In genomic region chr5:30240552-30240951, GRCm38 (mm10) we compare ENCODE assay signal across 20 mouse cellular contexts. TPM values are rescaled to one million over a fixed set of nuclear protein-coding genes. Genes with fewer than 3 reads are reported as not detected.
DNase-seq lines count a peak whose midpoint lies in the region; ATAC-seq and TF ChIP-seq lines count a peak whose summit lies in the region.
"Had no signal": no experiment of that assay in that cellular context is flagged by ENCODE, and none has a peak within 500 bp of the region (broad histone marks: within the 10 kb centered on the region; RNA-seq: fewer than 3 reads in every experiment).

No protein-coding gene starts in this region.

- H3K4me1 ChIP-seq in lung, postnatal 0 days (ENCODE audit: insufficient read depth, low read depth, low read length), result no peaks in the 10 kb centered on the region
- H3K4me1 ChIP-seq in liver, embryonic 15.5 days (replicated peaks), result peaks cover 63% of the 10 kb centered on the region
- peaks cover 21% of the 10 kb centered on the region for H3K4me1 ChIP-seq in stomach, embryonic 16.5 days (ENCODE audit: control insufficient read depth, insufficient read depth, low read length)
- peaks cover 32% of the 10 kb centered on the region for H3K4me1 ChIP-seq in heart, embryonic 11.5 days (ENCODE audit: control insufficient read depth, insufficient read depth, low read length)
- H3K4me1 ChIP-seq in forebrain, embryonic 11.5 days (replicated peaks; ENCODE audit: control insufficient read depth, insufficient read depth, low read length), result no peaks in the 10 kb centered on the region

- H3K9ac ChIP-seq in lung, postnatal 0 days (replicated peaks; ENCODE audit: low read depth), result no peak overlapping the region
- no peak overlapping the region for H3K9ac ChIP-seq in liver, embryonic 15.5 days
- H3K9ac ChIP-seq in stomach, embryonic 16.5 days (ENCODE audit: low read length), result no peak overlapping the region
- no peak overlapping the region for H3K9ac ChIP-seq in heart, embryonic 11.5 days (ENCODE audit: low read depth, low read length)
- H3K9ac ChIP-seq in forebrain, embryonic 11.5 days (ENCODE audit: low read length), result no peak overlapping the region
- H3K9ac ChIP-seq: forebrain, embryonic 15.5 days; kidney, embryonic 15.5 days; limb, embryonic 13.5 days; neural tube, embryonic 12.5 days had no signal

- 68% methylated on average over 7 of the region's 7 CpGs for WGBS in lung, postnatal 0 days
- WGBS in liver, embryonic 15.5 days (ENCODE audit: insufficient replicate concordance), result 43% methylated on average over 7 of the region's 7 CpGs
- WGBS in stomach, embryonic 16.5 days, result 73% methylated on average over 7 of the region's 7 CpGs
- WGBS in heart, embryonic 11.5 days (ENCODE audit: insufficient replicate concordance), result 85% methylated on average over 7 of the region's 7 CpGs
- WGBS in forebrain, embryonic 11.5 days, result 94% methylated on average over 7 of the region's 7 CpGs

- ATAC-seq in lung, postnatal 0 days, result no peak
- peak; percentile 82 for ATAC-seq in activated CD4-positive, CD25-positive, alpha-beta regulatory T cell, adult 4 months
- no peak for ATAC-seq in liver, embryonic 15.5 days (ENCODE audit: insufficient read depth)
- no peak for ATAC-seq in stomach, embryonic 16.5 days (ENCODE audit: insufficient read depth, low FRiP score)
- ATAC-seq in heart, embryonic 11.5 days (replicated peaks; ENCODE audit: insufficient number of reproducible peaks, low FRiP score, low TSS enrichment), result no peak
- ATAC-seq in forebrain, embryonic 11.5 days (replicated peaks; ENCODE audit: low FRiP score), result no peak
- ATAC-seq: forebrain, embryonic 15.5 days; hindbrain, embryonic 16.5 days; midbrain, embryonic 16.5 days had no signal

- H3K4me2 ChIP-seq in lung, postnatal 0 days (replicated peaks; ENCODE audit: low read depth, low read length), result no peak overlapping the region
- peak overlapping the region; percentile 14; the same call in 1 of the 2 replicates for H3K4me2 ChIP-seq in liver, embryonic 15.5 days
- H3K4me2 ChIP-seq in stomach, embryonic 16.5 days (ENCODE audit: low read depth, low read length), result no peak overlapping the region
- H3K4me2 ChIP-seq in heart, embryonic 11.5 days, result no peak overlapping the region
- no peak overlapping the region for H3K4me2 ChIP-seq in forebrain, embryonic 11.5 days (ENCODE audit: low read depth, low read length, severe bottlenecking)
- H3K4me2 ChIP-seq: forebrain, embryonic 15.5 days; kidney, embryonic 15.5 days; limb, embryonic 13.5 days; neural tube, embryonic 12.5 days had no signal

- no peaks in the 10 kb centered on the region for H3K9me3 ChIP-seq in lung, postnatal 0 days (ENCODE audit: low read length)
- H3K9me3 ChIP-seq in liver, embryonic 15.5 days (replicated peaks), result no peaks in the 10 kb centered on the region
- no peaks in the 10 kb centered on the region for H3K9me3 ChIP-seq in stomach, embryonic 16.5 days (replicated peaks; ENCODE audit: control insufficient read depth, low read length)
- H3K9me3 ChIP-seq in heart, embryonic 11.5 days (replicated peaks; ENCODE audit: control insufficient read depth, low read length), result no peaks in the 10 kb centered on the region
- no peaks in the 10 kb centered on the region for H3K9me3 ChIP-seq in forebrain, embryonic 11.5 days (ENCODE audit: control insufficient read depth, low read length)
- H3K9me3 ChIP-seq: forebrain, embryonic 15.5 days; kidney, embryonic 15.5 days; limb, embryonic 13.5 days; neural tube, embryonic 12.5 days had no signal

- H3K27me3 ChIP-seq in lung, postnatal 0 days (replicated peaks; ENCODE audit: insufficient read depth, low read length), result no peaks in the 10 kb centered on the region
- no peaks in the 10 kb centered on the region for H3K27me3 ChIP-seq in liver, embryonic 15.5 days
- H3K27me3 ChIP-seq in stomach, embryonic 16.5 days (ENCODE audit: control insufficient read depth, insufficient read depth, low read length), result no peaks in the 10 kb centered on the region
- H3K27me3 ChIP-seq in heart, embryonic 11.5 days (ENCODE audit: control insufficient read depth, insufficient read depth, low read length), result no peaks in the 10 kb centered on the region
- H3K27me3 ChIP-seq in forebrain, embryonic 11.5 days (ENCODE audit: control insufficient read depth, insufficient read depth, low read length), result no peaks in the 10 kb centered on the region
- H3K27me3 ChIP-seq: forebrain, embryonic 15.5 days; kidney, embryonic 15.5 days; limb, embryonic 13.5 days; neural tube, embryonic 12.5 days had no signal

- no peak overlapping the region for H3K4me3 ChIP-seq in lung, postnatal 0 days (ENCODE audit: low read depth, low read length)
- no peak overlapping the region for H3K4me3 ChIP-seq in liver, embryonic 15.5 days (replicated peaks)
- no peak overlapping the region for H3K4me3 ChIP-seq in stomach, embryonic 16.5 days (replicated peaks; ENCODE audit: low read length)
- no peak overlapping the region for H3K4me3 ChIP-seq in heart, embryonic 11.5 days (ENCODE audit: low read depth, low read length)
- H3K4me3 ChIP-seq in forebrain, embryonic 11.5 days (ENCODE audit: low read depth, low read length), result no peak overlapping the region
- H3K4me3 ChIP-seq: forebrain, embryonic 15.5 days; gastrocnemius, adult 2 months; heart, adult 2 months; kidney, embryonic 15.5 days; limb, embryonic 13.5 days; neural tube, embryonic 12.5 days had no signal

- no peak for TF ChIP-seq EP300 in lung, postnatal 0 days (IDR thresholded peaks at IDR 0.05)

- TF ChIP-seq CTCF in lung, postnatal 0 days (IDR thresholded peaks at IDR 0.05), result no peak

- no peaks in the 10 kb centered on the region for H3K36me3 ChIP-seq in lung, postnatal 0 days (ENCODE audit: insufficient read depth, low read length)
- no peaks in the 10 kb centered on the region for H3K36me3 ChIP-seq in liver, embryonic 15.5 days (replicated peaks)
- H3K36me3 ChIP-seq in stomach, embryonic 16.5 days (ENCODE audit: control insufficient read depth, insufficient read depth, low read length), result no peaks in the 10 kb centered on the region
- H3K36me3 ChIP-seq in heart, embryonic 11.5 days (ENCODE audit: control insufficient read depth, insufficient read depth, low read length), result no peaks in the 10 kb centered on the region; the same call in 1 of the 2 replicates
- no peaks in the 10 kb centered on the region for H3K36me3 ChIP-seq in forebrain, embryonic 11.5 days (ENCODE audit: control insufficient read depth, insufficient read depth, low read length)
- H3K36me3 ChIP-seq: forebrain, embryonic 15.5 days; kidney, embryonic 15.5 days; limb, embryonic 13.5 days; neural tube, embryonic 12.5 days had no signal

- no peak overlapping the region for H3K27ac ChIP-seq in lung, postnatal 0 days (ENCODE audit: low read length)
- H3K27ac ChIP-seq in liver, embryonic 15.5 days (replicated peaks), result peak overlapping the region; percentile 31; the same call in 1 of the 2 replicates
- peak overlapping the region; percentile 52; the same call in 1 of the 2 replicates for H3K27ac ChIP-seq in stomach, embryonic 16.5 days (ENCODE audit: low read length)
- no peak overlapping the region for H3K27ac ChIP-seq in heart, embryonic 11.5 days (ENCODE audit: low read depth, low read length)
- H3K27ac ChIP-seq in forebrain, embryonic 11.5 days (ENCODE audit: low read depth, low read length), result no peak overlapping the region
- H3K27ac ChIP-seq: forebrain, embryonic 15.5 days; gastrocnemius, adult 2 months; heart, adult 2 months; kidney, embryonic 15.5 days; limb, embryonic 13.5 days; neural tube, embryonic 12.5 days had no signal

- peak; percentile 18 for DNase-seq in lung, postnatal 0 days (ENCODE audit: low spot score)
- DNase-seq in lung, postnatal 36 days, result no peak
- no peak for DNase-seq in urinary bladder, postnatal 36 days (ENCODE audit: low spot score in 2 of 2)
- DNase-seq in forebrain, embryonic 11.5 days (ENCODE audit: low spot score), result no peak
- DNase-seq: adrenal gland, adult 2 months; cerebellum, adult 8-10 months; gastrocnemius, adult 2 months; heart, adult 2 months; heart, postnatal 10 days had no signal

RNA-seq across cellular contexts. Expression of gene Selenoi, which starts 8.2 kb away (rescaled TPM):
- 9.4 and 11.0 TPM in 2 replicates for polyA plus RNA-seq in lung, postnatal 0 days (2015; fragmentation: Nextera tagmentation; extraction: Ambion mirVana)
- polyA plus RNA-seq in activated CD4-positive, CD25-positive, alpha-beta regulatory T cell, adult 4 months (2017; shearing (Covaris generic)), result 10 to 100 TPM; 21.9 to 23.3 TPM
- polyA plus RNA-seq in liver, embryonic 15.5 days (2015; fragmentation: Nextera tagmentation; extraction: Ambion mirVana), result 13.3 and 14.1 TPM in 2 replicates
- 21.4 and 26.7 TPM in 2 replicates for polyA plus RNA-seq in stomach, embryonic 16.5 days (2015; fragmentation: Nextera tagmentation; extraction: Ambion mirVana)
- polyA plus RNA-seq in heart, embryonic 11.5 days (2014; fragmentation: Nextera tagmentation; extraction: Ambion mirVana), result 22.9 and 24.9 TPM in 2 replicates
- polyA plus RNA-seq in forebrain, embryonic 11.5 days (2014; fragmentation: Nextera tagmentation; extraction: Ambion mirVana), result 22.7 and 24.1 TPM in 2 replicates

RNA-seq across cellular contexts. Expression of gene Adgrf3, which starts 35.0 kb away (rescaled TPM):
- 0.13 and 0.18 TPM in 2 replicates for polyA plus RNA-seq in lung, postnatal 0 days (2015; fragmentation: Nextera tagmentation; extraction: Ambion mirVana)
- polyA plus RNA-seq in activated CD4-positive, CD25-positive, alpha-beta regulatory T cell, adult 4 months (2017; shearing (Covaris generic)), result not detected
- not detected in 2 replicates for polyA plus RNA-seq in liver, embryonic 15.5 days (2015; fragmentation: Nextera tagmentation; extraction: Ambion mirVana)
- polyA plus RNA-seq in stomach, embryonic 16.5 days (2015; fragmentation: Nextera tagmentation; extraction: Ambion mirVana), result 0.37 and 0.41 TPM in 2 replicates
- 0.24 and 0.62 TPM in 2 replicates for polyA plus RNA-seq in heart, embryonic 11.5 days (2014; fragmentation: Nextera tagmentation; extraction: Ambion mirVana)
- not detected in 2 replicates for polyA plus RNA-seq in forebrain, embryonic 11.5 days (2014; fragmentation: Nextera tagmentation; extraction: Ambion mirVana)
- polyA plus RNA-seq: adrenal gland, adult 2 months; cortical plate, adult 2 months; forebrain, embryonic 15.5 days; hindbrain, embryonic 16.5 days; limb, embryonic 13.5 days; midbrain, embryonic 16.5 days; neural tube, embryonic 12.5 days had no signal

RNA-seq across cellular contexts. Expression of gene Drc1, which starts 40.6 kb away (rescaled TPM):
- 6.5 and 8.4 TPM in 2 replicates for polyA plus RNA-seq in lung, postnatal 0 days (2015; fragmentation: Nextera tagmentation; extraction: Ambion mirVana)
- polyA plus RNA-seq in activated CD4-positive, CD25-positive, alpha-beta regulatory T cell, adult 4 months (2017; shearing (Covaris generic)), result 10 to 100 TPM in 1 of 2 experiments, 1 to 10 TPM in 1; 8.1 to 13.2 TPM
- polyA plus RNA-seq in liver, embryonic 15.5 days (2015; fragmentation: Nextera tagmentation; extraction: Ambion mirVana), result 1.5 TPM in 2 replicates
- 0.59 and 1.4 TPM in 2 replicates for polyA plus RNA-seq in stomach, embryonic 16.5 days (2015; fragmentation: Nextera tagmentation; extraction: Ambion mirVana)
- polyA plus RNA-seq in heart, embryonic 11.5 days (2014; fragmentation: Nextera tagmentation; extraction: Ambion mirVana), result 0.36 TPM in 1 of 2 replicates, not detected in the other
- 0.99 and 1.1 TPM in 2 replicates for polyA plus RNA-seq in forebrain, embryonic 11.5 days (2014; fragmentation: Nextera tagmentation; extraction: Ambion mirVana)
- polyA plus RNA-seq: adrenal gland, adult 2 months had no signal

Comparison
In these comparisons a context has a peak if more than half of its experiments do, and no peak if none do; other contexts are left out.
1. H3K27ac ChIP-seq: peak in liver, embryonic 15.5 days (single experiment) and stomach, embryonic 16.5 days (single experiment); none in lung, postnatal 0 days (single experiment), heart, embryonic 11.5 days (single experiment) and forebrain, embryonic 11.5 days (single experiment).